Mouse (Mus musculus) MEL (cell line): Measurements from ENCODE around the gene Abcc4. TPM values are rescaled to one million over a fixed set of nuclear protein-coding genes. Genes with fewer than 3 reads are reported as not detected.
A peak's percentile ranks its signal among the peaks of the same experiment; 100 is the strongest.

ENCODE experiments used
- DNase-seq: peaks from one replicate; pipeline ENCODE4 v3.0.0; 2011; ENCODE audit warnings: low read depth, low spot score
- H3K27ac ChIP-seq: 2 replicates; pipeline ENCODE4 v1.5.1; 2012; ENCODE audit warnings: low read depth, mild to moderate bottlenecking, control low read depth, low read length, moderate library complexity; ENCODE audit not compliant: control insufficient read depth
- H3K27me3 ChIP-seq, 2 experiments: fragments of 150-350 bp in 1 of 2; sonication (generic) in 1 of 2; 2 replicates each; pipeline ENCODE4 v1.6.1; 2012; ENCODE audit warnings: low read length in 2 of 2, mild to moderate bottlenecking in 2 of 2, improper control_type of control experiment in 1 of 2, moderate library complexity in 1 of 2; ENCODE audit not compliant: insufficient read depth in 2 of 2, control insufficient read depth in 1 of 2
- H3K36me3 ChIP-seq, 2 experiments: 2 replicates each; pipeline ENCODE4 v1.6.1; 2012 to 2014; ENCODE audit warnings: low read length in 2 of 2, improper control_type of control experiment in 1 of 2, inconsistent platforms in 1 of 2, mild to moderate bottlenecking in 1 of 2; ENCODE audit not compliant: insufficient read depth in 2 of 2, control insufficient read depth in 1 of 2
- H3K4me1 ChIP-seq, 2 experiments: fragments of 150-350 bp in 1 of 2; sonication (generic) in 1 of 2; 2 replicates each; pipeline ENCODE4 v1.6.1; 2012; ENCODE audit warnings: low read length in 2 of 2, improper control_type of control experiment in 1 of 2, mild to moderate bottlenecking in 1 of 2; ENCODE audit not compliant: insufficient read depth in 2 of 2, control insufficient read depth in 1 of 2
- H3K4me3 ChIP-seq, 2 experiments: fragments of 150-350 bp in 1 of 2; sonication (generic) in 1 of 2; 2 replicates each; pipeline ENCODE4 v1.5.1; 2012; ENCODE audit warnings: low read depth in 2 of 2, low read length in 2 of 2, mild to moderate bottlenecking in 2 of 2, moderate library complexity in 2 of 2, control low read depth in 1 of 2, improper control_type of control experiment in 1 of 2; ENCODE audit not compliant: control insufficient read depth in 1 of 2, insufficient read depth in 1 of 2
- H3K79me2 ChIP-seq: 2 replicates; pipeline ENCODE4 v1.6.1; 2012; ENCODE audit warnings: mild to moderate bottlenecking, low read length, moderate library complexity; ENCODE audit not compliant: control insufficient read depth, poor library complexity, insufficient read depth
- H3K9ac ChIP-seq: 2 replicates; pipeline ENCODE4 v1.6.1; 2012; ENCODE audit warnings: low read depth, mild to moderate bottlenecking, control low read depth, low read length, moderate library complexity; ENCODE audit not compliant: control insufficient read depth, poor library complexity, severe bottlenecking
- H3K9me3 ChIP-seq: fragments of 150-350 bp; sonication (generic); replicated peaks from 2 replicates; pipeline ENCODE4 v1.6.1; 2012; ENCODE audit warnings: mild to moderate bottlenecking, low read length, improper control_type of control experiment, moderate library complexity; ENCODE audit not compliant: insufficient read depth
- BHLHE40 ChIP-seq: IDR thresholded peaks from 2 replicates; pipeline ENCODE4 v1.6.1; 2012; ENCODE audit warnings: low read depth, mild to moderate bottlenecking, inconsistent platforms, low read length, improper control_type of control experiment, borderline replicate concordance
- CHD1 ChIP-seq: IDR thresholded peaks from 2 replicates; pipeline ENCODE4 v1.6.1; 2012; ENCODE audit warnings: low read depth, mild to moderate bottlenecking, inconsistent platforms, low read length, improper control_type of control experiment
- CHD2 ChIP-seq: IDR thresholded peaks from 2 replicates; pipeline ENCODE4 v1.6.1; 2011; ENCODE audit warnings: low read length, improper control_type of control experiment
- CTCF ChIP-seq, 3 experiments: IDR thresholded peaks in 2 of 3; conservative IDR thresholded peaks in 1 of 3; 2 replicates each; pipeline ENCODE4 v1.5.1; 2011 to 2012; ENCODE audit warnings: low read length in 3 of 3, low read depth in 2 of 3, mild to moderate bottlenecking in 2 of 3, improper control_type of control experiment in 1 of 3, inconsistent platforms in 1 of 3, mixed read lengths in 1 of 3, moderate library complexity in 1 of 3; ENCODE audit not compliant: control insufficient read depth in 1 of 3, insufficient read depth in 1 of 3, poor library complexity in 1 of 3, severe bottlenecking in 1 of 3
- E2F4 ChIP-seq: IDR thresholded peaks from 2 replicates; pipeline ENCODE4 v1.6.1; 2011; ENCODE audit warnings: low read depth, low read length, improper control_type of control experiment, borderline replicate concordance
- ETS1 ChIP-seq: IDR thresholded peaks from 2 replicates; pipeline ENCODE4 v1.6.1; 2012; ENCODE audit warnings: low read depth, mild to moderate bottlenecking, inconsistent platforms, low read length, improper control_type of control experiment, moderate library complexity
- GABPA ChIP-seq: IDR thresholded peaks from 2 replicates; pipeline ENCODE4 v1.6.1; 2012; ENCODE audit warnings: low read depth, mild to moderate bottlenecking, inconsistent platforms, low read length, improper control_type of control experiment, moderate library complexity
- GATA1 ChIP-seq: IDR thresholded peaks from 2 replicates; pipeline ENCODE4 v1.6.1; 2011; ENCODE audit warnings: low read depth, low read length, improper control_type of control experiment
- KAT2A ChIP-seq: conservative IDR thresholded peaks from 2 replicates; pipeline ENCODE4 v1.6.1; 2012; ENCODE audit warnings: low read depth, low read length, improper control_type of control experiment, inconsistent platforms
- MAFK ChIP-seq: IDR thresholded peaks from 2 replicates; pipeline ENCODE4 v1.6.1; 2011; ENCODE audit warnings: low read depth, mild to moderate bottlenecking, low read length, improper control_type of control experiment, borderline replicate concordance
- MAX ChIP-seq: IDR thresholded peaks from 2 replicates; pipeline ENCODE4 v1.6.1; 2011; ENCODE audit warnings: low read length, improper control_type of control experiment
- MAZ ChIP-seq: IDR thresholded peaks from 2 replicates; pipeline ENCODE4 v1.6.1; 2012; ENCODE audit warnings: low read depth, mild to moderate bottlenecking, inconsistent platforms, low read length, improper control_type of control experiment
- MEF2A ChIP-seq: IDR thresholded peaks from 2 replicates; pipeline ENCODE4 v1.6.1; 2014; ENCODE audit warnings: low read depth, mild to moderate bottlenecking, inconsistent platforms, low read length, improper control_type of control experiment; ENCODE audit not compliant: poor library complexity, insufficient replicate concordance, severe bottlenecking; ENCODE audit errors: extremely low read depth
- MXI1 ChIP-seq: IDR thresholded peaks from 2 replicates; pipeline ENCODE4 v1.6.1; 2011; ENCODE audit warnings: mild to moderate bottlenecking, low read depth, low read length, improper control_type of control experiment
- MYC ChIP-seq: IDR thresholded peaks from 2 replicates; pipeline ENCODE4 v1.6.1; 2011; ENCODE audit warnings: low read depth, mild to moderate bottlenecking, low read length, improper control_type of control experiment, moderate library complexity
- NRF1 ChIP-seq: IDR thresholded peaks from 2 replicates; pipeline ENCODE4 v1.6.1; 2014; ENCODE audit warnings: low read depth, mild to moderate bottlenecking, inconsistent platforms, low read length, improper control_type of control experiment, moderate library complexity; ENCODE audit not compliant: poor library complexity, insufficient read depth, severe bottlenecking
- POLR2A ChIP-seq, 2 experiments: IDR thresholded peaks; 2 replicates each; pipeline ENCODE4 v1.6.1; 2011 to 2012; ENCODE audit warnings: low read length in 2 of 2, mild to moderate bottlenecking in 2 of 2, control low read depth in 1 of 2, improper control_type of control experiment in 1 of 2, low read depth in 1 of 2, moderate library complexity in 1 of 2; ENCODE audit not compliant: control insufficient read depth in 1 of 2, insufficient read depth in 1 of 2, poor library complexity in 1 of 2
- RAD21 ChIP-seq: IDR thresholded peaks from 2 replicates; pipeline ENCODE4 v1.6.1; 2011; ENCODE audit warnings: mild to moderate bottlenecking, low read depth, low read length, improper control_type of control experiment
- RCOR1 ChIP-seq: IDR thresholded peaks from 2 replicates; pipeline ENCODE4 v1.6.1; 2012; ENCODE audit warnings: low read depth, mild to moderate bottlenecking, inconsistent platforms, low read length, improper control_type of control experiment
- SIN3A ChIP-seq: IDR thresholded peaks from 2 replicates; pipeline ENCODE4 v1.6.1; 2012; ENCODE audit warnings: low read length, improper control_type of control experiment, inconsistent platforms
- SMC3 ChIP-seq: IDR thresholded peaks from 2 replicates; pipeline ENCODE4 v1.6.1; 2011; ENCODE audit warnings: low read depth, low read length, improper control_type of control experiment
- TAL1 ChIP-seq: IDR thresholded peaks from 2 replicates; pipeline ENCODE4 v1.6.1; 2012; ENCODE audit warnings: mild to moderate bottlenecking, inconsistent platforms, low read length, moderate library complexity, mixed read lengths
- TBP ChIP-seq: IDR thresholded peaks from 2 replicates; pipeline ENCODE4 v1.8.0; 2011; ENCODE audit warnings: low read depth, low read length, improper control_type of control experiment
- TCF12 ChIP-seq: IDR thresholded peaks from 2 replicates; pipeline ENCODE4 v1.6.1; 2014; ENCODE audit warnings: low read depth, mild to moderate bottlenecking, inconsistent platforms, low read length, improper control_type of control experiment, moderate library complexity
- USF1 ChIP-seq: IDR thresholded peaks from 2 replicates; pipeline ENCODE4 v1.6.1; 2014; ENCODE audit warnings: low read depth, mild to moderate bottlenecking, inconsistent platforms, low read length, improper control_type of control experiment, moderate library complexity
- USF2 ChIP-seq, 2 experiments: IDR thresholded peaks; 2 replicates each; pipeline ENCODE4 v1.6.1; 2011 to 2012; ENCODE audit warnings: improper control_type of control experiment in 2 of 2, low read length in 2 of 2, borderline replicate concordance in 1 of 2, inconsistent platforms in 1 of 2, low read depth in 1 of 2, mild to moderate bottlenecking in 1 of 2; ENCODE audit not compliant: insufficient read depth in 1 of 2
- ZKSCAN1 ChIP-seq: IDR thresholded peaks from 2 replicates; pipeline ENCODE4 v1.6.1; 2012; ENCODE audit warnings: low read depth, mild to moderate bottlenecking, inconsistent platforms, low read length, improper control_type of control experiment, moderate library complexity
- ZMIZ1 ChIP-seq: IDR thresholded peaks from 2 replicates; pipeline ENCODE4 v1.6.1; 2012; ENCODE audit warnings: low read depth, mild to moderate bottlenecking, inconsistent platforms, low read length, improper control_type of control experiment, moderate library complexity
- ZNF384 ChIP-seq: IDR thresholded peaks from 2 replicates; pipeline ENCODE4 v1.6.1; 2012; ENCODE audit warnings: low read depth, mild to moderate bottlenecking, inconsistent platforms, low read length, improper control_type of control experiment
- polyA plus RNA-seq, 2 experiments: library from polyadenylated mRNA; stranded (reverse) in 1 of 2; unstranded in 1 of 2; fragments of >175 nt in 1 of 2; fragments of >200 nt in 1 of 2; gene quantifications; 2 replicates each; pipeline versions ENCODE4 v1.2.1 to v1.2.4; 2012; ENCODE audit warnings: low replicate concordance in 2 of 2, low read depth in 1 of 2; ENCODE audit not compliant: insufficient read length in 2 of 2, insufficient read depth in 1 of 2, missing spikeins in 1 of 2
- total RNA-seq: library from RNA; depleted of rRNA; stranded (reverse); fragments of 300-350 nt; gene quantifications from 2 replicates; pipeline ENCODE4 v1.2.3, GENCODE M21; 2012

The Abcc4 gene
- total and polyA plus RNA-seq, 3 experiments, result 7.1 to 8.4 TPM; not detected in 1

GRCm38 (mm10) chr14:118552390-118552789 lies 153.6 kb downstream of the Abcc4 start:
- H3K4me3 ChIP-seq, result peak overlapping the region in 1 of 2 experiments; percentile 61; a peak in 2 of 4 replicates
- H3K4me1 ChIP-seq, result peaks cover 0 to 6% of the 10 kb centered on the region in 2 experiments; a peak in 2 of 4 replicates
- H3K27me3 ChIP-seq, result no peaks in the 10 kb centered on the region
- no peaks in the 10 kb centered on the region for H3K9me3 ChIP-seq
- H3K27ac ChIP-seq, result peak overlapping the region; percentile 98
- TF ChIP-seq CTCF (IDR thresholded peaks at IDR 0.05 in 2 of 3, conservative IDR thresholded peaks at IDR 0.05 in 1 of 3; ENCODE audit: control insufficient read depth in 1 of 3, insufficient read depth in 1 of 3, low read depth in 2 of 3, low read length in 3 of 3, poor library complexity in 1 of 3, severe bottlenecking in 1 of 3) (no peak), TBP (no peak), MAX (no peak), KAT2A (no peak), ZNF384 (no peak), ETS1 (no peak), SMC3 (no peak), CHD1 (no peak), GATA1 (no peak), USF2 (IDR thresholded peaks at IDR 0.05; ENCODE audit: borderline replicate concordance in 1 of 2, insufficient read depth in 1 of 2, low read depth in 1 of 2, low read length in 2 of 2) (no peak), MXI1 (no peak), TAL1 (no peak), RCOR1 (no peak), TCF12 (no peak), CHD2 (no peak), E2F4 (no peak)
- H3K36me3 ChIP-seq, result peaks cover 0 to 5% of the 10 kb centered on the region in 2 experiments; a peak in 2 of 4 replicates
- no peaks in the 10 kb centered on the region for H3K79me2 ChIP-seq
- H3K9ac ChIP-seq, result peak overlapping the region; percentile 84
- DNase-seq, result no peak

DNA sequence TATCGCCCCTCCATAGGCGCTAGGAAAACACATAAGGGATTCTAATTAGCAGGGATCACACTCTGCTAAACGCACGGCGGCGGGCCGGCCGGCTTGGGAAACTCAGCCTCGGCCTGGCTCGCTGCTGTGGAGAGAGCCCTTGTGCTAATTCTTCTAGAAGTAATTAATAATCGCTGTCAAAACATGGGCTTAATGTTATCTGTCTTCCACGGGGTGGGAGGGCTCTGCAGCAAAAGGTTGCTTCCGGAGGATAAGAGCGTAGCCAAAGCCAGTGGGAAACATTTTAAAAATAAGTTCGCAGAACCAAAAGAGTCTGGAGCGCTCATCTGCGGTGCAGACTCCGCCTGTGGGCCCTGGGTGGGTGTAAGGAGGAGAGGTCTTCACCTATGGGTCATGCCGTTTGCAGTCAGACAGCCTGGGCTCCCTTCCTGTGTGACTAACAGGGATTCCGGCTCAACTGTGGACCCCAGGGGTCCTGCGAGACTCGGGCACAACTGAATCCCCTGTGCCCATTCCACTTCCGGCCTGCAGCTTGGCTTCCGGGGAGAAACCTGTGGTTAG lies 154.2 kb downstream of the Abcc4 start:
- Histone ChIP-seq H3K36me3 (peaks cover 0 to 5% of the 10 kb centered on the region in 2 experiments; a peak in 2 of 4 replicates), H3K9me3 (no peaks in the 10 kb centered on the region), H3K4me3 (peak overlapping the region; percentile 60 to 61), H3K27me3 (no peaks in the 10 kb centered on the region), H3K4me1 (peaks cover 0 to 6% of the 10 kb centered on the region in 2 experiments; a peak in 2 of 4 replicates), H3K27ac (peak overlapping the region; percentile 98), H3K79me2 (no peaks in the 10 kb centered on the region), H3K9ac (peak overlapping the region; percentile 84)
- DNase-seq, result peak; percentile 82
- no peak for TF ChIP-seq USF1
- TF ChIP-seq TBP, result no peak; the same call in 1 of the 2 replicates
- TF ChIP-seq GABPA, result no peak
- peak; percentile 90 for TF ChIP-seq TCF12
- TF ChIP-seq ZMIZ1, result 0 out of 2 replicates have a peak, but pooled peaks have one; percentile 12
- TF ChIP-seq MAZ, result no peak
- TF ChIP-seq USF2 (IDR thresholded peaks at IDR 0.05; ENCODE audit: borderline replicate concordance in 1 of 2, insufficient read depth in 1 of 2, low read depth in 1 of 2, low read length in 2 of 2), result no peak
- TF ChIP-seq NRF1, result no peak
- peak; percentile 84 for TF ChIP-seq ETS1
- no peak for TF ChIP-seq MEF2A
- 0 out of 4 replicates have a peak, but pooled peaks of 1 of the 2 experiments have one; percentile 18 for TF ChIP-seq POLR2A (IDR thresholded peaks at IDR 0.05; ENCODE audit: control insufficient read depth in 1 of 2, insufficient read depth in 1 of 2, low read depth in 1 of 2, low read length in 2 of 2, poor library complexity in 1 of 2)
- TF ChIP-seq MAFK, result no peak
- no peak for TF ChIP-seq E2F4
- peak; percentile 21; the same call in 1 of the 2 replicates for TF ChIP-seq MXI1
- TF ChIP-seq TAL1, result peak; percentile 87
- TF ChIP-seq GATA1, result peak; percentile 88
- peak; percentile 74 for TF ChIP-seq SIN3A
- TF ChIP-seq BHLHE40, result no peak
- TF ChIP-seq MYC, result no peak
- no peak for TF ChIP-seq RAD21
- peak; percentile 68; the same call in 1 of the 2 replicates for TF ChIP-seq RCOR1
- no peak for TF ChIP-seq ZKSCAN1
